ENCODE assay signal across 16 mouse cellular contexts in genomic region chr5:63960565-63960964, GRCm38 (mm10).
"Had no signal": no experiment of that assay in that cellular context is flagged by ENCODE, and none has a peak within 500 bp of the region (broad histone marks: within the 10 kb centered on the region; RNA-seq: fewer than 3 reads in every experiment).

No protein-coding gene starts in this region.

- H3K4me2 ChIP-seq: neural tube, embryonic 13.5 days; neural tube, embryonic 15.5 days; stomach, embryonic 15.5 days had no signal

- DNase-seq: retina, postnatal 1 day; right cerebral cortex, adult 18-20 months; right cerebral cortex, postnatal 14 days; right cerebral cortex, postnatal 25 days; right cerebral cortex, postnatal 4 days; spleen, adult 18-20 months; thymus, adult 18-20 months; thymus, adult 2 months; thymus, postnatal 14 days; thymus, postnatal 25 days; thymus, postnatal 36 days; thymus, postnatal 4 days had no signal

- H3K9ac ChIP-seq: neural tube, embryonic 13.5 days; neural tube, embryonic 15.5 days; stomach, embryonic 15.5 days had no signal

- H3K27ac ChIP-seq: neural tube, embryonic 13.5 days; neural tube, embryonic 15.5 days; stomach, embryonic 15.5 days; stomach, postnatal 0 days had no signal

- H3K4me1 ChIP-seq: neural tube, embryonic 13.5 days; neural tube, embryonic 15.5 days; stomach, embryonic 15.5 days had no signal

- H3K36me3 ChIP-seq: neural tube, embryonic 13.5 days; neural tube, embryonic 15.5 days; stomach, embryonic 15.5 days had no signal

- H3K4me3 ChIP-seq: neural tube, embryonic 13.5 days; neural tube, embryonic 15.5 days; stomach, embryonic 15.5 days had no signal

- H3K27me3 ChIP-seq: neural tube, embryonic 13.5 days; neural tube, embryonic 15.5 days; stomach, embryonic 15.5 days had no signal

- H3K9me3 ChIP-seq: neural tube, embryonic 13.5 days; neural tube, embryonic 15.5 days; stomach, embryonic 15.5 days had no signal
